Mouse (Mus musculus): Measurements from ENCODE around the gene Shh.

DNA sequence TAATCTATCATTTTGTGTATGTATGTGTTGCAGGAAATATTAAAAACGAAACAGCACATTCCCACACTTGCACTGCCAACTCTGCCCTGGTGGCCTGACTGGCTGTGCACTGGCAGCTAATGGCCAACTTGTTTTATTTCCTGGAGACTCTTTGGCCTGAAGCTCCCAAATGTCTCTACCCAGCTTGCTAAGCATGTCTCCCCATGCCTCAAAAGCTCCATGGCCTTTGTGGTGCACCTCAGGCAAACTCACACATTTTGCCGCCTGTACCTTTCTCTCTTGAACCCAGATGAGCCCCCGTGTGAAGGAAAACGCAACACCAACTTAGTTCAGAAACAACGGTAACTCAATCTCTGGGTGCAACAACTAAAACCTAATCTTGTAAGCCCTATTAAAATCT, 14.0 kb downstream of the Shh start:
- TF ChIP-seq CTCF (IDR thresholded peaks at IDR 0.05; ENCODE audit: low read depth, low read length): no peak
- no peak for TF ChIP-seq GATA1 (IDR thresholded peaks at IDR 0.05; ENCODE audit: borderline replicate concordance, low read length)
- no peak for TF ChIP-seq TAL1 (conservative IDR thresholded peaks at IDR 0.05; ENCODE audit: low read depth, low read length)
- TF ChIP-seq POLR2AphosphoS5 (IDR thresholded peaks at IDR 0.05; ENCODE audit: insufficient replicate concordance, low read depth, low read length): no peak

All from G1E (cell line).